Mouse (Mus musculus) hindbrain, embryonic 14.5 days (tissue): ENCODE measurements around the gene Rnf144b. TPM values are rescaled to one million over a fixed set of nuclear protein-coding genes. Genes with fewer than 3 reads are reported as not detected.

Source experiments
- ATAC-seq: fragments of 200-750 bp; cut with Nextera tagmentation; 2 replicates; pipeline ENCODE4 v1.8.0; 2017; ENCODE audit warnings: moderate number of reproducible peaks, mild to moderate bottlenecking, moderate TSS enrichment, moderate library complexity; ENCODE audit not compliant: low FRiP score
- DNase-seq: peaks from one replicate; pipeline ENCODE4 v3.0.0-alpha.2; 2015; ENCODE audit warnings: low spot score
- H3K27ac ChIP-seq: fragments of 300-500 bp; sonication (generic); 2 replicates; pipeline ENCODE4 v1.5.1; 2014; ENCODE audit warnings: mild to moderate bottlenecking, moderate library complexity
- H3K27me3 ChIP-seq: fragments of 300-500 bp; sonication (generic); 2 replicates; pipeline ENCODE4 v1.6.1; 2014; ENCODE audit warnings: mild to moderate bottlenecking, low read length, mixed read lengths; ENCODE audit not compliant: control insufficient read depth, insufficient read depth
- H3K36me3 ChIP-seq: fragments of 300-500 bp; sonication (generic); replicated peaks from 2 replicates; pipeline ENCODE4 v1.6.1; 2014; ENCODE audit not compliant: control insufficient read depth, insufficient read depth
- H3K4me1 ChIP-seq: fragments of 300-500 bp; sonication (generic); replicated peaks from 2 replicates; pipeline ENCODE4 v1.6.1; 2014; ENCODE audit warnings: antibody characterized with exemption, low read length, mixed read lengths; ENCODE audit not compliant: control insufficient read depth, insufficient read depth
- H3K4me2 ChIP-seq: fragments of 300-500 bp; sonication (generic); replicated peaks from 2 replicates; pipeline ENCODE4 v1.6.1; 2014; ENCODE audit warnings: mild to moderate bottlenecking, moderate library complexity
- H3K4me3 ChIP-seq: fragments of 300-500 bp; sonication (generic); replicated peaks from 2 replicates; pipeline ENCODE4 v1.5.1; 2014; ENCODE audit warnings: mild to moderate bottlenecking, low read length
- H3K9ac ChIP-seq: fragments of 300-500 bp; sonication (generic); 2 replicates; pipeline ENCODE4 v1.6.1; 2014
- H3K9me3 ChIP-seq: fragments of 300-500 bp; sonication (generic); 2 replicates; pipeline ENCODE4 v1.6.1; 2016; ENCODE audit warnings: low read length; ENCODE audit not compliant: control insufficient read depth
- WGBS: fragments of 180-500 bp; shearing (Covaris S2); extraction: QIAGEN DNeasy Blood & Tissue Kit; methylation state at CpG from one replicate; pipeline ENCODE4 v1.1.7; 2014; 5-methylcytosine and 5-hydroxymethylcytosine counted together
- polyA plus RNA-seq: library from polyadenylated mRNA; unstranded; fragments of >200 nt; fragmentation: Nextera tagmentation; extraction: Ambion mirVana; gene quantifications from 2 replicates; pipeline ENCODE4 v1.2.1, GENCODE M21; 2014

Gene Rnf144b
- polyA plus RNA-seq, 1 experiment from 2014 or later: 1.7 TPM

GRCm38 (mm10) chr13:47232163-47232562 lies 109.7 kb downstream of the Rnf144b start:
- H3K36me3 ChIP-seq: no peaks in the 10 kb centered on the region
- no peak overlapping the region for H3K27ac ChIP-seq
- no peak overlapping the region for H3K4me3 ChIP-seq
- ATAC-seq (no peak), DNase-seq (no peak)
- H3K27me3 ChIP-seq: no peaks in the 10 kb centered on the region
- no peaks in the 10 kb centered on the region for H3K4me1 ChIP-seq
- H3K4me2 ChIP-seq: no peak overlapping the region
- no peak overlapping the region for H3K9ac ChIP-seq
- 79% methylated on average over 6 of the region's 6 CpGs for WGBS
- H3K9me3 ChIP-seq: no peaks in the 10 kb centered on the region

GRCm38 (mm10) chr13:47237376-47237775 lies 114.9 kb downstream of the Rnf144b start:
- H3K4me2 ChIP-seq: no peak overlapping the region
- ATAC-seq: no peak
- no peaks in the 10 kb centered on the region for H3K27me3 ChIP-seq
- H3K36me3 ChIP-seq: no peaks in the 10 kb centered on the region
- no peak overlapping the region for H3K9ac ChIP-seq
- no peak overlapping the region for H3K4me3 ChIP-seq
- no peak overlapping the region for H3K27ac ChIP-seq
- H3K4me1 ChIP-seq: no peaks in the 10 kb centered on the region
- no peak for DNase-seq
- no peaks in the 10 kb centered on the region for H3K9me3 ChIP-seq
- WGBS: 84% methylated on average over 8 of the region's 8 CpGs

DNA sequence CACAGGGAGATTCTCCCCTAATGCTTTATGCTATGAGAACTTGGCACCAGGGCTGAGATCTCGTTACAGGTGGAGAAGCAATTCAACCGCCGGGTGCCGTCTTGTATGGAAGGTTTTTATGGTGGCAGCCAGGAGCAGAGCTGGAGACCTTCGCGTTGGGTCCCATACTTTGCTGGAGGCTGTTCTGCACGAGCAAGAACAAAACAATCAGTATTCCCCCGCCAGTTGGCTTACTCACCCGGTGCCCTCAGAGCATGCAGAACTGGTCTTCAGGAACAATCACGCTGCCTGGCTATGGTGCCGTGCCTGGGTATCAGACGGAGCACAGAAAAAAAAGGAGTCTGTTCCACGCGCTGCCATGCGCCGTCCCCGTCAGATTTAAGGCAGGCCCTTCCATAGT lies 115.7 kb downstream of the Rnf144b start:
- WGBS: 80% methylated on average over 17 of the region's 17 CpGs
- H3K9me3 ChIP-seq: no peaks in the 10 kb centered on the region

GRCm38 (mm10) chr13:47243569-47243968 lies 121.1 kb downstream of the Rnf144b start:
- Histone ChIP-seq H3K36me3 (no peaks in the 10 kb centered on the region), H3K4me1 (peaks cover 11% of the 10 kb centered on the region; the same call in 1 of the 2 replicates), H3K4me2 (no peak overlapping the region), H3K27ac (no peak overlapping the region), H3K9me3 (no peaks in the 10 kb centered on the region), H3K27me3 (no peaks in the 10 kb centered on the region), H3K9ac (no peak overlapping the region), H3K4me3 (no peak overlapping the region)
- DNase-seq: no peak
- ATAC-seq: no peak
- WGBS: 91% methylated on average over 6 of the region's 6 CpGs

More for the DNA sequence above, 115.7 kb downstream of the Rnf144b start:
- no peak overlapping the region for H3K4me2 ChIP-seq
- ATAC-seq: no peak
- no peak overlapping the region for H3K9ac ChIP-seq
- H3K4me3 ChIP-seq: no peak overlapping the region
- H3K4me1 ChIP-seq: no peaks in the 10 kb centered on the region
- H3K27ac ChIP-seq: no peak overlapping the region
- H3K27me3 ChIP-seq: no peaks in the 10 kb centered on the region
- H3K36me3 ChIP-seq: no peaks in the 10 kb centered on the region
- no peak for DNase-seq

DNA sequence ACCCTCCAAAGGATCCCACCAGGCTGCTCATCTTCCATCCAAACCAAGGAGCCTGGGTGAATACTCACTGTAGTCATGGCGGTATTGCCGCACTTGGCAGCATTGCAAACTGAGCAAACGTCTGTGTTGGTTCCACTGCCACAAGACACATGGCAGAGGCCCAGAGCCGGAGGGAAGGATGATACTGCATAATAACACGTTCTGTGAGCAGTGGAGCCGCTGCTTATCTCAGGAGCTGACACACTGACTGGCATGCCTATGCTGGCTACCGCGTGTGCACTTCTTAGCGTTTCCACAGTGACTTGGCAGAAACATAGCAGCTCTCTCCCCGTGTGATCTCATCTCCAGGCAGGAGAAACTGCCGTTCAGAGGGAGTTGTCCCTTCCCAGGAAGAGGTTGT lies 122.3 kb downstream of the Rnf144b start:
- Histone ChIP-seq H3K27me3 (no peaks in the 10 kb centered on the region), H3K9ac (no peak overlapping the region), H3K36me3 (no peaks in the 10 kb centered on the region), H3K27ac (no peak overlapping the region), H3K9me3 (no peaks in the 10 kb centered on the region), H3K4me2 (no peak overlapping the region), H3K4me1 (peaks cover 11% of the 10 kb centered on the region; the same call in 1 of the 2 replicates), H3K4me3 (no peak overlapping the region)
- DNase-seq (peak; percentile 49), ATAC-seq (peak; percentile 59; the same call in 1 of the 2 replicates)
- 61% methylated on average over 11 of the region's 11 CpGs for WGBS

GRCm38 (mm10) chr13:47246459-47246858 lies 124.0 kb downstream of the Rnf144b start:
- Histone ChIP-seq H3K27me3 (no peaks in the 10 kb centered on the region), H3K36me3 (no peaks in the 10 kb centered on the region), H3K4me2 (no peak overlapping the region), H3K9me3 (no peaks in the 10 kb centered on the region), H3K9ac (no peak overlapping the region), H3K4me3 (no peak overlapping the region), H3K27ac (no peak overlapping the region), H3K4me1 (peaks cover 11% of the 10 kb centered on the region; the same call in 1 of the 2 replicates)
- no peak for ATAC-seq
- WGBS: 68% methylated on average over 10 of the region's 10 CpGs
- no peak for DNase-seq

- H3K4me2 ChIP-seq: no peak overlapping the region
- H3K27me3 ChIP-seq: no peaks in the 10 kb centered on the region
- H3K4me1 ChIP-seq: peaks cover 11% of the 10 kb centered on the region; the same call in 1 of the 2 replicates
- 74% methylated on average over 13 of the region's 13 CpGs for WGBS
- H3K36me3 ChIP-seq: no peaks in the 10 kb centered on the region
- DNase-seq (no peak), ATAC-seq (no peak)
- H3K9ac ChIP-seq: no peak overlapping the region
- no peaks in the 10 kb centered on the region for H3K9me3 ChIP-seq
- H3K27ac ChIP-seq: no peak overlapping the region
- no peak overlapping the region for H3K4me3 ChIP-seq
These were observed 124.8 kb downstream of the Rnf144b start for GRCm38 (mm10) chr13:47247156-47247800.

DNA sequence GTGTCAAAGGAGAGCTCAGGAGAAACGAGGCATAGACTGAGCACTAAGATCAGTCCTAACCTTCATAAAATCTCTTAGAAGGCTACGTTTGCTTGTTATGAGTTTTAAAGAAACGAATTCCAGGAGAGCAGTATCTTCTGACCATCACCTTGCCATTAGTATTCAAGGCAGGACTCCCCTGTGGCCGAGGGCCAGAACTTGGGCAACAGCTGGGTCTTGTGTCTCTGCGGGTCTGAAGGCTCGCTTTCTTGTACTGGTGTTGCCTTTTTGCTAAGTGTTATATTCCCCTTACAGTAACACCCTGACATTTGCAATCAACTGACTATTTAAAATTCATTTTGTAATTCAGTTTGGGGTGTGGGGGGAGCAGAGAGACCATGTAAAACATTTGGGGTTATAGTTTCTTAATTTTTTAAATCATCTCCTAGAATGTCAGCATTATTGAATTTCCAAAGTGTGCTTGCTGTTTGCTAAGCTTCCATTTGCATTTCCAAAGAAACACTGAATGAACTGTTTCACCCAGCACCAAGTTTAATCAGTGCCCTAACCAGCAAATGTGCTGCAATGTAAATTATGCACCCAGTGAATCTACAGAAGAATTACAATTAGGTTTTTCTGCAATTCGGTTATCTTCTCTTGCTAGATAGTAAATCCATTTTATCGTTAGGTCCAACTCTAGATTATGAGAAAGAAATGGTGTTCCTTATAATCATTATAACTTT lies 126.0 kb downstream of the Rnf144b start:
- no peak overlapping the region for H3K4me3 ChIP-seq
- H3K27ac ChIP-seq: 0 out of 2 replicates have a peak overlapping the region, but pooled peaks have one; percentile 34
- DNase-seq (peak; percentile 57), ATAC-seq (peak; percentile 55; the same call in 1 of the 2 replicates)
- H3K9me3 ChIP-seq: no peaks in the 10 kb centered on the region
- H3K4me2 ChIP-seq: no peak overlapping the region
- H3K4me1 ChIP-seq: peaks cover 11% of the 10 kb centered on the region; the same call in 1 of the 2 replicates
- H3K9ac ChIP-seq: no peak overlapping the region
- no peaks in the 10 kb centered on the region for H3K36me3 ChIP-seq
- whole genome bisulfite sequencing: 52% methylated on average over 8 of the region's 8 CpGs
- H3K27me3 ChIP-seq: no peaks in the 10 kb centered on the region

GRCm38 (mm10) chr13:47250615-47251014 lies 128.2 kb downstream of the Rnf144b start:
- Histone ChIP-seq H3K36me3 (no peaks in the 10 kb centered on the region), H3K4me2 (no peak overlapping the region), H3K27ac (no peak overlapping the region), H3K9ac (no peak overlapping the region), H3K4me3 (no peak overlapping the region), H3K4me1 (peaks cover 10% of the 10 kb centered on the region; the same call in 1 of the 2 replicates), H3K9me3 (no peaks in the 10 kb centered on the region), H3K27me3 (no peaks in the 10 kb centered on the region)
- WGBS: 96% methylated on average over 1 of the region's 1 CpGs
- no peak for DNase-seq
- no peak for ATAC-seq
